Mouse (Mus musculus): ENCODE data around the gene Sec14l1. TPM values are rescaled to one million over a fixed set of nuclear protein-coding genes. Genes with fewer than 3 reads are reported as not detected.

The Sec14l1 gene
- total RNA-seq, 2 experiments from 2014 or later = 37.6 to 42.9 TPM

DNA sequence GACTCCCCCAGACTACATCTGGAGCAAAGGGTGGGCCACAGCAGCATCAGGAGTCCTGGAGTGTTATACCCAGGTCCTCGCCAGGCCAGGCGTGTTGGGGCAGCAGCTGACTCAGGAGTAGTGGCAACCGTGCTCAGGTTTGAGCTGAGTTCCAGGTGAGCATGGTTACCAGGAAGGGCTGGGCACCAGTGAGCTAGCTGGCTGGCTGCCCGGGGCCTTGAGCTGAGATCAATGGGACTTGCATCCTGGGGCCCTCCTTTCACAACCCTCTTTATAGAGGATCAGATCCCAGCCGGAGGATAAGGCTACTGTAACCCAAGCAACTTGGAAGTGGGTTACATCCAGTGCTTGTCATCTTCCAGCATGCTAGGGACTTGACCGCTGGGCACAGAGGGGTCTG, 90.1 kb downstream of the Sec14l1 start:
- DNase-seq = no peak
- intact Hi-C loops (cut with DNase I) = no loop called here

DNA sequence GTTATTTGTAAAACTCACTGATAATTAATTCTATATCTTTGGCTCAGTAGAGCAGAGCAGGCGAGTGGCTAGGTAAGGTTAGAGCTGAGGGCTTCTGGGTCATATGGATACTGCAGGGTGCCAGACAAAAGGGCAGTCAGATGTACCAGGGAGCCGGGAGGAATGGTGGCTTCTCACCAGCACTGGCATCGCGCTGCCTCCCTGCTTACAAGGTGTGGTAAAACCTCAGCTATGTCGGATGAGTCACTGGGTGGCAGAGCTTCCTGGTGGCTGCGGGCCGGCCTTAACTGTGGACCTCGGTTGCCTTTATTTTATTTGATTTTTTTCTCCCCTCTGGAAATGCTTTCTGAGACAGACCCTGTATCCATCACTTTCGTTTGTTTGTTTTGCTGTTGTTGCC, 90.5 kb downstream of the Sec14l1 start:
- intact Hi-C loops (cut with DNase I) = no loop called here
- no peak for DNase-seq

DNA sequence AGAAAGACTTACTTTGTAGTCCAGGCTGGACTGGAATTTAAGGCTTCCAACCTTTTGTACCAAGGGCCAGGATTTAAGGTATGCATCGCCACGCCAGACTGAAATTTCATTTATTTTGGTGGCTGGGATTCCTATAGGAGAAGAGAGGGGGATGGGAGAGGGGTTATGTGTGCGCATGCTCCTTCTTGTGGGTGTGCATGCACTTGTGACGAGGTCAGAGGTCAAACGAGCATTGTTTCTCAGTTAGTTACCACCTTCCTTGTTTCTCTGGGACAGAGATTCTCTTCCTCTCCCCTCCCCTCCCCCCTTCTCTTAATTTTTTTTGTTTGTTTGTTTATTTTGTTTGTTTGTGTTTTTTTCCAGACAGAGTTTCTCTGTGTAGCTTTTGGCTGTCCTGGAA, 92.5 kb downstream of the Sec14l1 start:
- no peak for DNase-seq
- intact Hi-C loops (cut with DNase I) = no loop called here

DNA sequence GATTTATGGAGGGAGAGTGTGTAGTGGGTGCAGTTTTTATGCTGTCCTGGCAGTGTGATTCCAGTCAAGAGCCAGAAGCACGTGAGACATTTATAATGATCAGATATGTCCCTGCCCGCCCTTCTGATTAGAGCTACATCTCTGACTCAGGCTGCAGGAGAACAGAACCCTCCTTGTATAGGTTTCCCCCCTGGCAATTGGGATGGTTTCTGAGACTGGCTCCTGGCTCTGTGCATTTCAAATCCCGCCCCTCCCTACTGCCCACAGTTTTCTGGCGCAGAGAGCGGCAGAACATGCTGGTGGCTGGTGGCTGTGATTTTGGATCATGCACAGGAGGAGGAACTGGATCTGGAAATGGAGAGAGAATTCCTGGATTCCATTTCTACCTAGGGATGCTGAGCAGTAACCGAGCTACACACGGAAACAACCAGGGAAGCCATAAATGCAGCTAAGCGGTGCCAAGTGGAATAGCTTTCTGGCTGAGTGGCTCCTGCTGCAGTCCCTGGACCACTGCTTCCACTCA, 93.2 kb downstream of the Sec14l1 start:
- no peak for DNase-seq
- intact Hi-C loops (cut with DNase I) = no loop called here

Small RNAs within 50 kb of the gene (microRNA-seq; reads per million reads assigned to microRNA genes)
- 0 reads per million in 2 experiments for gene Gm24323
- 12.9 to 16.3 reads per million in 2 experiments for gene Mir6516

Other genes starting within 250 kb of the Sec14l1 start
- gene Mgat5b, start 196.3 kb upstream of the Sec14l1 start, total RNA-seq (2021) = not detected
- gene Sept9, start 84.5 kb downstream of the Sec14l1 start, total RNA-seq (2021) = 10 to 100 TPM; 11.3 to 14.2 TPM